Mouse (Mus musculus): ENCODE data around the gene Prickle2.

DNA sequence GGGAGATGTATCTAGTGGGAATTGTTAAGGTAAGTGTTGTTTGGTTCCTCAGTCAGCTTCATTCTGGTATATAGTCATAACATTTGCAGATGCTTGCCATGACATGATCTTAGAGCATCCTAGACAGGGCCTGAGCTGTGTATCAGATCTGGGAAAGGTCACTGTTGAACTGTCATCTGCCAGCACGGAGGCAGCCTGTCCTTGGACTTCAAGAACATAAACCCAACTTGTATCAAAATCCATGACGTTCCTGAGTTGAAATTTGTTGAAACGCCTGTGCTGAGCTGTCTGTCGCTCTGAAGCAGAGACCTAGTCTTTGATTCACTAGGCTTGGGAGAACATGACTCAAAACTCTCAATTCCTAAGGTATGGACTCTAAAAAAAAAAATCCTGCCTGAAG lies 8.8 kb upstream of the Prickle2 start:
- TF ChIP-seq CTCF (IDR thresholded peaks at IDR 0.05; ENCODE audit: low read depth) (no peak), EP300 (IDR thresholded peaks at IDR 0.05; ENCODE audit: low read depth) (no peak)

Data from heart, postnatal 0 days (tissue).